Comparison of ENCODE assay signal across 22 mouse cellular contexts in genomic region chr6:118707066-118707465, GRCm38 (mm10).
DNase-seq lines count a peak whose midpoint lies in the region; ATAC-seq and TF ChIP-seq lines count a peak whose summit lies in the region.
"Had no signal": no experiment of that assay in that cellular context is flagged by ENCODE, and none has a peak within 500 bp of the region (broad histone marks: within the 10 kb centered on the region; RNA-seq: fewer than 3 reads in every experiment).

No protein-coding gene starts in this region.

- 49% methylated on average over 4 of the region's 4 CpGs for WGBS in hindbrain, embryonic 15.5 days
- 87% methylated on average over 4 of the region's 4 CpGs for WGBS in hindbrain, embryonic 10.5 days
- 36% methylated on average over 4 of the region's 4 CpGs for WGBS in neural tube, embryonic 13.5 days
- WGBS in olfactory bulb, adult 2 months, result 36% methylated on average over 4 of the region's 4 CpGs

- no peaks in the 10 kb centered on the region for H3K9me3 ChIP-seq in hindbrain, embryonic 15.5 days
- no peaks in the 10 kb centered on the region for H3K9me3 ChIP-seq in hindbrain, embryonic 10.5 days
- no peaks in the 10 kb centered on the region for H3K9me3 ChIP-seq in neural tube, embryonic 13.5 days
- H3K9me3 ChIP-seq: kidney, embryonic 15.5 days; limb, embryonic 12.5 days had no signal

- no peak overlapping the region for H3K4me3 ChIP-seq in hindbrain, embryonic 15.5 days
- no peak overlapping the region for H3K4me3 ChIP-seq in hindbrain, embryonic 10.5 days
- H3K4me3 ChIP-seq in neural tube, embryonic 13.5 days, result no peak overlapping the region
- H3K4me3 ChIP-seq in olfactory bulb, adult 2 months (ENCODE audit: insufficient read depth, low read depth, low read length), result no peak overlapping the region
- H3K4me3 ChIP-seq: heart, adult 2 months; kidney, embryonic 15.5 days; limb, embryonic 12.5 days; myocyte had no signal

- H3K4me1 ChIP-seq in hindbrain, embryonic 15.5 days (replicated peaks), result peaks cover 17% of the 10 kb centered on the region
- H3K4me1 ChIP-seq in hindbrain, embryonic 10.5 days (replicated peaks), result 0 out of 2 replicates have a peak, but pooled peaks cover 3% of the 10 kb centered on the region
- peaks cover 18% of the 10 kb centered on the region for H3K4me1 ChIP-seq in neural tube, embryonic 13.5 days (replicated peaks)
- peaks cover 30% of the 10 kb centered on the region for H3K4me1 ChIP-seq in olfactory bulb, adult 2 months (ENCODE audit: control insufficient read depth, insufficient read depth, low read length)
- H3K4me1 ChIP-seq: kidney, embryonic 15.5 days; limb, embryonic 12.5 days had no signal

- no peak for TF ChIP-seq CTCF in olfactory bulb, adult 2 months (IDR thresholded peaks at IDR 0.05; ENCODE audit: insufficient read depth, low read depth, low read length)

- no peaks in the 10 kb centered on the region for H3K27me3 ChIP-seq in hindbrain, embryonic 15.5 days
- H3K27me3 ChIP-seq in hindbrain, embryonic 10.5 days (ENCODE audit: insufficient read depth, poor library complexity, severe bottlenecking), result no peaks in the 10 kb centered on the region
- no peaks in the 10 kb centered on the region for H3K27me3 ChIP-seq in neural tube, embryonic 13.5 days
- H3K27me3 ChIP-seq: kidney, embryonic 15.5 days; limb, embryonic 12.5 days had no signal

- no peak for DNase-seq in hindbrain, embryonic 10.5 days (ENCODE audit: low spot score)
- DNase-seq in neural tube, embryonic 10.5 days (ENCODE audit: extremely low spot score, low spot score), result no peak
- DNase-seq in cerebellum, postnatal 10 days, result peak; percentile 54 to 61
- DNase-seq in thymus, postnatal 10 days (ENCODE audit: low spot score in 2 of 2), result no peak
- DNase-seq in spleen, adult 18-20 months, result no peak
- DNase-seq: adrenal gland, adult 2 months; forebrain, postnatal 0 days; gastrocnemius, postnatal 14 days; heart, adult 2 months; kidney, postnatal 36 days; liver, postnatal 0 days; thymus, postnatal 14 days had no signal

- ATAC-seq in hindbrain, embryonic 15.5 days (ENCODE audit: low FRiP score, low read depth), result peak; percentile 63; the same call in 1 of the 2 replicates
- ATAC-seq in neural tube, embryonic 13.5 days (ENCODE audit: low read depth), result peak; percentile 23; the same call in 1 of the 2 replicates
- ATAC-seq: forebrain, postnatal 0 days; intestine, postnatal 0 days; liver, postnatal 0 days; lung, postnatal 0 days had no signal

- no peak overlapping the region for H3K4me2 ChIP-seq in hindbrain, embryonic 15.5 days
- H3K4me2 ChIP-seq in neural tube, embryonic 13.5 days, result no peak overlapping the region
- H3K4me2 ChIP-seq: kidney, embryonic 15.5 days; limb, embryonic 12.5 days; liver, embryonic 11.5 days had no signal

- H3K9ac ChIP-seq in hindbrain, embryonic 15.5 days, result no peak overlapping the region
- H3K9ac ChIP-seq in neural tube, embryonic 13.5 days, result no peak overlapping the region
- H3K9ac ChIP-seq: forebrain, postnatal 0 days; kidney, embryonic 15.5 days; limb, embryonic 12.5 days; liver, postnatal 0 days had no signal

- TF ChIP-seq POLR2A in olfactory bulb, adult 2 months (IDR thresholded peaks at IDR 0.05; ENCODE audit: insufficient read depth, low read depth, low read length), result no peak

- H3K36me3 ChIP-seq in hindbrain, embryonic 15.5 days, result peaks cover 11% of the 10 kb centered on the region; the same call in 1 of the 2 replicates
- no peaks in the 10 kb centered on the region for H3K36me3 ChIP-seq in hindbrain, embryonic 10.5 days
- peaks cover 21% of the 10 kb centered on the region; the same call in 1 of the 2 replicates for H3K36me3 ChIP-seq in neural tube, embryonic 13.5 days
- H3K36me3 ChIP-seq: kidney, embryonic 15.5 days had no signal

- no peak overlapping the region for H3K27ac ChIP-seq in hindbrain, embryonic 15.5 days (replicated peaks)
- no peak overlapping the region for H3K27ac ChIP-seq in hindbrain, embryonic 10.5 days
- no peak overlapping the region; the same call in 1 of the 2 replicates for H3K27ac ChIP-seq in neural tube, embryonic 13.5 days (replicated peaks)
- H3K27ac ChIP-seq in olfactory bulb, adult 2 months (ENCODE audit: insufficient read depth, low read depth, low read length), result peak overlapping the region; percentile 71
- H3K27ac ChIP-seq: heart, adult 2 months; kidney, embryonic 15.5 days; limb, embryonic 12.5 days; macrophage had no signal

Comparison
In these comparisons a context has a peak if more than half of its experiments do, and no peak if none do; other contexts are left out.
1. DNase-seq: peak in cerebellum, postnatal 10 days (2 of 2); none in hindbrain, embryonic 10.5 days (single experiment), neural tube, embryonic 10.5 days (single experiment), thymus, postnatal 10 days (0 of 2) and spleen, adult 18-20 months (0 of 2).